Comparison of ENCODE assay signal across 30 mouse cellular contexts in the genomic region with DNA sequence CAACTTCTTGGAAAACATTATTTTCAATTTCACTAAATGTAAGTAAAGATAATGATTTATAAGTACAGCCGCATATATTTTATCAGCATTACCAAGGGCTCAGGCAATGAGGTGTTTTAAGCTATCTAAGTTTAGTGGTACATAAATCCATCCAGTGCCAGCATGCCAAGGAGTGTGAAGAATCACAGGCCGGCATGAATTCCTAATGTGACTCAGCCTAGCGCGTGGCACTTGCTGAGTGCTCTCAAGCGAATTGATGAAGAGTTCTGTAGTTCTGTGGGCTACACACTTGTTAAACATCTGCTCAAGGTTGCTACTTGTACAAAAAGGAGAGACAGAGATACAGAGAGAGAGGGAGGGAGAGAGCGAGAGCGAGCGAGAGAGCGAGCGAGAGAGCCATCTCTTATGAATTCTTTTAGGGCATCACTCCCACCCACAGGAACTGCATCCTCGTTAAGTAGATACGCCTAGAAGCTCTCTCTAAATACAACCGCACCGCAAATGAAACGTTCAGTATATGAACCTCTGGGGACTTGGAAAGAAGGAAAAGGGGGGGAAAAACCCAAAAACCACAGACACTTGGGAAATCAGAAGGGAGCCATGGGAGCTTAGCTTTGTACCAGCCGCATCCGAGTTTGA. TPM values are rescaled to one million over a fixed set of nuclear protein-coding genes. Genes with fewer than 3 reads are reported as not detected.
DNase-seq lines count a peak whose midpoint lies in the region; ATAC-seq and TF ChIP-seq lines count a peak whose summit lies in the region.
"Had no signal": no experiment of that assay in that cellular context is flagged by ENCODE, and none has a peak within 500 bp of the region (broad histone marks: within the 10 kb centered on the region; RNA-seq: fewer than 3 reads in every experiment).

No protein-coding gene starts in this region.

- intact Hi-C loops in left cerebral cortex, adult 2 months (cut with DNase I) = no loop called here

- peak; percentile 91 for ATAC-seq in frontal cortex, adult (ENCODE audit: low TSS enrichment)
- ATAC-seq in neural tube, embryonic 15.5 days (ENCODE audit: low FRiP score) = 0 out of 2 replicates have a peak, but pooled peaks have one; percentile 57
- ATAC-seq: activated CD4-positive, CD25-positive, alpha-beta regulatory T cell, adult 4 months; inflammation-experienced regulatory T-cells, adult 6 months; liver, embryonic 12.5 days had no signal

- no peak overlapping the region for H3K9ac ChIP-seq in neural tube, embryonic 15.5 days (replicated peaks)
- H3K9ac ChIP-seq: embryonic facial prominence, embryonic 15.5 days; liver, embryonic 12.5 days; neural tube, embryonic 12.5 days had no signal

- peak overlapping the region; percentile 23; the same call in 1 of the 2 replicates for H3K4me3 ChIP-seq in left cerebral cortex, adult 2 months
- no peak overlapping the region for H3K4me3 ChIP-seq in neural tube, embryonic 15.5 days (replicated peaks)
- H3K4me3 ChIP-seq: embryonic facial prominence, embryonic 15.5 days; heart, embryonic 10.5 days; liver, embryonic 12.5 days; neural tube, embryonic 12.5 days had no signal

- H3K4me1 ChIP-seq in neural tube, embryonic 15.5 days = peaks cover 4% of the 10 kb centered on the region; the same call in 1 of the 2 replicates
- H3K4me1 ChIP-seq: embryonic facial prominence, embryonic 15.5 days; heart, embryonic 10.5 days; liver, embryonic 12.5 days; neural tube, embryonic 12.5 days had no signal

- no peaks in the 10 kb centered on the region for H3K27me3 ChIP-seq in neural tube, embryonic 15.5 days (replicated peaks)
- H3K27me3 ChIP-seq: embryonic facial prominence, embryonic 15.5 days; liver, embryonic 12.5 days; neural tube, embryonic 12.5 days had no signal

- H3K4me2 ChIP-seq in neural tube, embryonic 15.5 days = no peak overlapping the region; the same call in 1 of the 2 replicates
- H3K4me2 ChIP-seq: embryonic facial prominence, embryonic 15.5 days; liver, embryonic 12.5 days; midbrain, embryonic 11.5 days; neural tube, embryonic 12.5 days had no signal

- H3K27ac ChIP-seq in left cerebral cortex, adult 2 months = no peak overlapping the region
- no peak overlapping the region for H3K27ac ChIP-seq in neural tube, embryonic 15.5 days (replicated peaks)
- H3K27ac ChIP-seq: embryonic facial prominence, embryonic 15.5 days; heart, embryonic 10.5 days; liver, embryonic 12.5 days; neural tube, embryonic 12.5 days had no signal

- TF ChIP-seq CTCF in left cerebral cortex, adult 2 months (IDR thresholded peaks at IDR 0.05) = no peak

- WGBS in neural tube, embryonic 15.5 days = 64% methylated on average over 17 of the region's 17 CpGs

- no peaks in the 10 kb centered on the region for H3K9me3 ChIP-seq in neural tube, embryonic 15.5 days (replicated peaks)
- H3K9me3 ChIP-seq: embryonic facial prominence, embryonic 15.5 days; heart, embryonic 10.5 days; liver, embryonic 12.5 days; neural tube, embryonic 12.5 days had no signal

- DNase-seq in frontal cortex, postnatal 14 days (ENCODE audit: low spot score in 2 of 2) = no peak
- no peak for DNase-seq in left cerebral cortex, adult 2 months (ENCODE audit: extremely low spot score in 1 of 2, low spot score in 2 of 2)
- DNase-seq in left cerebral cortex, adult 8-10 months (ENCODE audit: low spot score in 2 of 2) = no peak
- DNase-seq in right cerebral cortex, adult 18-20 months = peak; percentile 15
- no peak for DNase-seq in right cerebral cortex, postnatal 4 days
- DNase-seq in adipocyte (ENCODE audit: low spot score) = no peak
- DNase-seq: cerebellum, adult 8-10 months; cerebellum, postnatal 36 days; gastrocnemius, postnatal 10 days; kidney, adult 8-10 months; lung, adult 18-20 months; lung, postnatal 10 days had no signal

- H3K36me3 ChIP-seq in neural tube, embryonic 15.5 days = no peaks in the 10 kb centered on the region
- H3K36me3 ChIP-seq: embryonic facial prominence, embryonic 15.5 days; heart, embryonic 10.5 days; liver, embryonic 12.5 days; neural tube, embryonic 12.5 days had no signal

RNA-seq across cellular contexts. Expression of gene Otol1, which starts 4.2 kb away (rescaled TPM):
- total RNA-seq in left cerebral cortex, adult 2 months (2021) = not detected
- total RNA-seq in left cerebral cortex, adult 8-10 months (2022) = not detected
- not detected in 2 replicates for polyA plus RNA-seq in neural tube, embryonic 15.5 days (2015; fragmentation: Nextera tagmentation; extraction: Ambion mirVana)
- total RNA-seq: adrenal gland, postnatal 10 days; gastrocnemius, postnatal 10 days; granulocyte monocyte progenitor cell, adult 5-6 weeks; heart, postnatal 4 days; layer of hippocampus, postnatal 10 days; MEL had no signal
- polyA plus RNA-seq: activated CD4-positive, CD25-positive, alpha-beta regulatory T cell, adult 4 months; embryonic facial prominence, embryonic 15.5 days; heart, embryonic 10.5 days; heart, embryonic 16.5 days; inflammation-experienced regulatory T-cells, adult 6 months; limb, embryonic 11.5 days; liver, embryonic 12.5 days; midbrain, embryonic 11.5 days; neural tube, embryonic 12.5 days; testis, adult 2 months; urinary bladder, adult 2 months had no signal
